Mouse (Mus musculus): ENCODE results near the gene Etfrf1. TPM values are rescaled to one million over a fixed set of nuclear protein-coding genes. Genes with fewer than 3 reads are reported as not detected.

The Etfrf1 gene
- total RNA-seq, 4 experiments from 2014 or later, result 60.3 to 150 (median 110) TPM

GRCm38 (mm10) chr6:145226296-145226695 is 15.4 kb downstream of the Etfrf1 start:
- DNase-seq, result no peak

DNA sequence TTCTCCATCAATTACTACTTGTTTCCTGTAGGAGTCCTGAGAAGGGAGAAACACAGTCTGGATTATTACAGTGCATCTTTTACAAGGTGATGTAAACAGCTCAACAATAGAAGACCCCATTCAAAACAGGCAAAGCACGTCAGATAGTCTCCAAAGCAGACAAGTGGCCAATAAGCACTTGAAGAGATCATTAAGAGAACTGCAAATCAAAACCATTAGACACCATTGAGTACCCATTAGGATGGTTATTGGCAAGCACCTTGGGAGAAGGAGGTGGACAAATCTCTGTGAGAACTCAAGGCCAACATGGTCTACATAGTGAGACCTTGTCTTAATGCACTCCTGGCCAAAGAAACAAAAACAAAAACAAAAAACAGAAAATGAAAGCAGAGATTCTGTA is 23.5 kb downstream of the Etfrf1 start:
- DNase-seq, result no peak

GRCm38 (mm10) chr6:145235367-145235766 is 24.4 kb downstream of the Etfrf1 start:
- no peak for DNase-seq

GRCm38 (mm10) chr6:145237148-145237547 is 26.2 kb downstream of the Etfrf1 start:
- no peak for DNase-seq

GRCm38 (mm10) chr6:145240285-145240684 is 29.4 kb downstream of the Etfrf1 start:
- DNase-seq, result no peak

GRCm38 (mm10) chr6:145242521-145242920 is 31.6 kb downstream of the Etfrf1 start:
- no peak for DNase-seq

DNA sequence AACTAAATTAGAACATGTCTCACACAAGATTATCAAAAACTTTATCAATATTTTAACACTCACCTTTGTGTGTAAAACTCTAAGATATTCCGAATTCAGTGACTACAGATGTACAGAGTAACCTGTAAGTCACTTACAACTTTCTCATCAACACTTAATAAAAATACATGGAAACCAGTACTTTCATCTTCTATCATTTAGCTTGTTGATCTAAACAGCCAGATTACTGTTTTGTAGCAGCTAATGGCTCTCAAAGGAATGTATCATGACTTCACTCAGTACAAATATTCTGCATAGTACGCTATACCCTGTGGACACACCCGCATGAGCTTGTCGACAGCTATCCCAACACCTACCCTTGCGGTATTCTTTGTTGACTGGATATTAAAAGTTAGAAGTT is 35.9 kb downstream of the Etfrf1 start:
- no peak for DNase-seq

DNA sequence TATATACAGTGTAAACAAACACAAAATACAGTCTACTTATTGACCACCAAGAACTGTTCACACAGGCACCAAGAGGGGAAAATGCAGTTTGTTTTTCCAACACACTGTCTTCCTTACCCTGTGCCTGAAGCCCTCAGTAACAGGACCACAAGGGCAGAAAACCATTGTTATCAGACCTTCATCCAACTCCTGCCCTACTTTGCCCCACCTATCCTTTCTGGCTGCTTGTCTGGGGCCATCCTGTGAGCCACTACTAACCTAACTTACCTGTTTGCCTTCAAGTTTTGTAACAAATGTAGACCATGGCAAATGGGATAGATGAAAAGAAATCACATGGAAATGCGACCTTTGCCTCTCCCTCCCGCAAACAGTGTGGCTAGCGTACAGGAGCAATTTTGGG is 37.0 kb downstream of the Etfrf1 start:
- DNase-seq, result no peak

GRCm38 (mm10) chr6:145249291-145250184 is 38.6 kb downstream of the Etfrf1 start:
- peak; percentile 37 for DNase-seq

DNA sequence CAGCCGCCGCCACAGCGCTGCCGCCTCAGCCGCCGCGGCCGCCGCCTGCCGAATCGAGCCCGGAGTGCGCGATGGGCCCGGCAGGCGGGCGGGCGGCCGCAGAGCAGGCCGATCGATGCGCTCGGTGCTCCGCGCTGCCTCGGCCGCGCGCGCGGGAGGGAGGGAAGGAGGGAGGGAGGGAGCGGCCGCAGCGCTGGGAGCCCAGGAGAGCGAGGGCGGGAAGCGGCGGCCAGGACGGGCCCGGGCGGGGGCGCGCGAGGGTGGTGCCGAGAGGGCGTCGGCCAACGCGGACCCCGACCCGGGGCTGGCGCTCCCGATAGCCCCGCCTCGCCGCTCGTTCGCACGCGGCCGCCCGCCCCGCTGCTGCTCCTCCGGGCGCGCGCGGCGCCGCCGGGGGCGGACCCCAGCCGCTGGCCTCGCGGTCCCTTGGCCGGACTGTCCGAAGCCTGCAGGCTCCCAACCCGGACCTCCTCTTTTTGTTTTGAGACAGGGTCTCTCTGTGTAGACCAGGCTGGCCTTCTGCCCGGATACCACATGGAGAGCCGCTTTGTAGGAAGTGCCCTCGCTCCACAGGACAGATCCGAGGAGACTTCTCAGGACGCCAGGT is 39.4 kb downstream of the Etfrf1 start, which contains the start of gene Kras:
Kras (minus strand) TSS at position 55 of the 607 bp plus-strand sequence.
- DNase-seq, result peak; percentile 81

GRCm38 (mm10) chr6:145250820-145251219 is 39.9 kb downstream of the Etfrf1 start:
- no peak for DNase-seq

DNA sequence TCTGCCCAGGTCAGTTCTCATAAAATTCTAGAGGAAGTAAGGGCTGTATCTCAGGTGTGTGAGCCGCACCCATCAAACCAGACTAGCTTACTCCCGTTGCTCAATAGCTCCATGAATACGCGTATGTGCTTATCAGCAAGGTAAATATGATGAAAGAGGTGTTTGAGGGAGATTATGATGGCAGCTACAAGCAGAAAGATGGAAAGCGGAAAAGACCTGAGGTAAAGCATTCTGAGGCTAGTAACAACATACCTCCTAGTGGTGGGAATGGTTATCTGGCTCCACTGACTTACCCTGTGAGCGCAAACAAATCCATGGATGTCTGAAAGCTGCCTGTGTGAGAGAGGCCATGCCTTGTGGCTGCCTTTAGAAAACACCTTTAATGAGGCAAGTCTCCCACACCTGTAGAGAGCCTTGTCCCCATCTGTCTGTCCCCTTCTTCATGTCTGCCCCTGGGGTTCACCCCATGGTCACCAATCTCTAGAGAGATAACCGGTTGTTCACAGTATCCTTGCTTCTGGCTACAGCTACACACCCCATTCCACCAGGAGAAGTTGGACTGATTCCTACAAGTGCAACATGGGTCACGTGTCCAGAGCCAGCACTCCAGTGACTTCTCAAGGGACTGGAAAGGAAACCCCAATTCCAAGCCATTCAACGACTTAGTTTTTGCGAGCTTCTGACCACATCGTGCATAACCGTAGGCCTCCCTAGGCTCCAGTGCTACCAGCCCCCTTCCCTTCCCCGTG is 45.2 kb downstream of the Etfrf1 start:
- no peak for DNase-seq

GRCm38 (mm10) chr6:145256701-145257073 is 45.8 kb downstream of the Etfrf1 start:
- no peak for DNase-seq

- DNase-seq, result no peak
Measured at GRCm38 (mm10) chr6:145262314-145262713, 51.4 kb downstream of the Etfrf1 start.

Other genes starting within 250 kb of the Etfrf1 start
- 10 to 100 TPM; 24.6 to 48.2 (median 32.4) TPM for gene Bcat1, start 134.9 kb upstream of the Etfrf1 start, total RNA-seq (2022)
- gene Lrmp, start 95.5 kb upstream of the Etfrf1 start, total RNA-seq (2022), result 1 to 10 TPM; 1.9 to 4.8 (median 4.3) TPM
- gene Casc1, start 129 bp upstream of the Etfrf1 start, total RNA-seq (2022), result 1 to 10 TPM in 1 of 4 experiments, under 1 TPM in 3; 0.32 to 1.0 (median 0.55) TPM
- 10 to 100 TPM; 31.4 to 44.2 (median 42.8) TPM for gene Kras, start 39.1 kb downstream of the Etfrf1 start, total RNA-seq (2022)